Mouse (Mus musculus) limb, embryonic 11.5 days (tissue): ENCODE results near the gene Spem2. TPM values are rescaled to one million over a fixed set of nuclear protein-coding genes. Genes with fewer than 3 reads are reported as not detected.

Experiments
- ATAC-seq: fragments of 200-750 bp; cut with Nextera tagmentation; 2 replicates; pipeline ENCODE4 v1.8.0; 2017; ENCODE audit warnings: low read depth; ENCODE audit not compliant: insufficient number of reproducible peaks, low FRiP score, low TSS enrichment
- DNase-seq: peaks from one replicate; pipeline ENCODE4 v3.0.0-alpha.2; 2015; ENCODE audit warnings: low spot score
- H3K27ac ChIP-seq: fragments of 300-500 bp; sonication (generic); replicated peaks from 2 replicates; pipeline ENCODE4 v1.5.1; 2014; ENCODE audit warnings: low read depth, mild to moderate bottlenecking, low read length
- H3K27me3 ChIP-seq: fragments of 300-500 bp; sonication (generic); 2 replicates; pipeline ENCODE4 v1.6.1; 2014; ENCODE audit warnings: mild to moderate bottlenecking, low read length, mixed read lengths; ENCODE audit not compliant: control insufficient read depth, insufficient read depth
- H3K36me3 ChIP-seq: fragments of 300-500 bp; sonication (generic); 2 replicates; pipeline ENCODE4 v1.6.1; 2014; ENCODE audit warnings: mild to moderate bottlenecking, low read length, moderate library complexity, mixed read lengths; ENCODE audit not compliant: control insufficient read depth, insufficient read depth
- H3K4me1 ChIP-seq: fragments of 300-500 bp; sonication (generic); 2 replicates; pipeline ENCODE4 v1.6.1; 2014; ENCODE audit warnings: low read length, mixed read lengths; ENCODE audit not compliant: control insufficient read depth, insufficient read depth
- H3K4me2 ChIP-seq: fragments of 300-500 bp; sonication (generic); 2 replicates; pipeline ENCODE4 v1.6.1; 2014; ENCODE audit warnings: low read depth, mild to moderate bottlenecking, moderate library complexity; ENCODE audit not compliant: severe bottlenecking
- H3K4me3 ChIP-seq: fragments of 300-500 bp; sonication (generic); 2 replicates; pipeline ENCODE4 v1.5.1; 2014; ENCODE audit warnings: low read depth, low read length
- H3K9ac ChIP-seq: fragments of 300-500 bp; sonication (generic); 2 replicates; pipeline ENCODE4 v1.6.1; 2014; ENCODE audit warnings: mild to moderate bottlenecking, low read length
- H3K9me3 ChIP-seq: fragments of 300-500 bp; sonication (generic); 2 replicates; pipeline ENCODE4 v1.6.1; 2016; ENCODE audit warnings: low read length; ENCODE audit not compliant: control insufficient read depth
- WGBS: fragments of 180-500 bp; shearing (Covaris S2); extraction: QIAGEN DNeasy Blood & Tissue Kit; methylation state at CpG from one replicate; pipeline ENCODE4 v1.1.7; 2014; 5-methylcytosine and 5-hydroxymethylcytosine counted together
- polyA plus RNA-seq: library from polyadenylated mRNA; unstranded; fragments of >200 nt; fragmentation: Nextera tagmentation; extraction: Ambion mirVana; gene quantifications from 2 replicates; pipeline ENCODE4 v1.2.1, GENCODE M21; 2014

Gene Spem2
- polyA plus RNA-seq, 1 experiment from 2014 or later: not detected

DNA sequence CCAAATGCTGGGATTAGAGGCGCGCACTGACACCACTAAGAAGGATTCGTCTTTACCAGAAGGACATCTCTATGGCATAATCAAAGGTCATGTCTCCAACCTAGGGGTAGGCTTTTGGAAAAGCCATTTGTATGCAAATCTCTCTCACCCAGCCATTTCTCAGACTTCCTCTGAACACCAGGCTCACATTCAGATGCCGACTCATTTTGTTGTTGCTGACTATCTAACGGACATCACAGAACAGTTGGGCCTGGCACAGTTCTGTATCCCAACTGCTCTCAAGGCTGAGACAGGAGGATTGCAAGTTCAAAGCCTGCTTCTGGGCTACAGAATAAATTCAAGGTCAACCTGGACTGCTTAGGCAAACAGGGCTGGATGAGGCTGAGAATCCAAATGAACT is 31.0 kb downstream of the Spem2 start:
- Histone ChIP-seq H3K4me1 (no peaks in the 10 kb centered on the region), H3K4me3 (no peak overlapping the region), H3K9me3 (no peaks in the 10 kb centered on the region), H3K27ac (no peak overlapping the region), H3K36me3 (no peaks in the 10 kb centered on the region), H3K4me2 (no peak overlapping the region), H3K27me3 (no peaks in the 10 kb centered on the region), H3K9ac (no peak overlapping the region)
- ATAC-seq: no peak
- DNase-seq: no peak
- WGBS: 92% methylated on average over 5 of the region's 5 CpGs

- Histone ChIP-seq H3K27ac (no peak overlapping the region), H3K4me3 (no peak overlapping the region)
Measured at GRCm38 (mm10) chr11:69784793-69785272, 33.4 kb downstream of the Spem2 start.

GRCm38 (mm10) chr11:69781828-69782227 is 36.4 kb downstream of the Spem2 start:
- H3K4me3 ChIP-seq: no peak overlapping the region
- peaks cover 9% of the 10 kb centered on the region; the same call in 1 of the 2 replicates for H3K27me3 ChIP-seq
- H3K27ac ChIP-seq: no peak overlapping the region
- no peak overlapping the region for H3K4me2 ChIP-seq
- 25% methylated on average over 4 of the region's 4 CpGs for WGBS
- no peaks in the 10 kb centered on the region for H3K9me3 ChIP-seq
- no peak for ATAC-seq
- no peaks in the 10 kb centered on the region for H3K4me1 ChIP-seq
- no peak for DNase-seq
- H3K9ac ChIP-seq: no peak overlapping the region
- no peaks in the 10 kb centered on the region for H3K36me3 ChIP-seq

More at GRCm38 (mm10) chr11:69784793-69785272, 33.4 kb downstream of the Spem2 start:
- no peaks in the 10 kb centered on the region for H3K36me3 ChIP-seq
- H3K4me1 ChIP-seq: no peaks in the 10 kb centered on the region
- H3K9me3 ChIP-seq: no peaks in the 10 kb centered on the region
- DNase-seq (no peak), ATAC-seq (no peak)
- no peak overlapping the region for H3K4me2 ChIP-seq
- H3K9ac ChIP-seq: no peak overlapping the region
- WGBS: 37% methylated on average over 15 of the region's 15 CpGs
- no peaks in the 10 kb centered on the region for H3K27me3 ChIP-seq

GRCm38 (mm10) chr11:69778985-69779384 is 39.3 kb downstream of the Spem2 start:
- 33% methylated on average over 7 of the region's 7 CpGs for whole genome bisulfite sequencing
- peaks cover 9% of the 10 kb centered on the region; the same call in 1 of the 2 replicates for H3K27me3 ChIP-seq
- no peak overlapping the region; the same call in 1 of the 2 replicates for H3K4me3 ChIP-seq
- no peaks in the 10 kb centered on the region for H3K9me3 ChIP-seq
- DNase-seq: no peak
- ATAC-seq: no peak
- no peak overlapping the region for H3K27ac ChIP-seq
- H3K36me3 ChIP-seq: no peaks in the 10 kb centered on the region
- H3K4me1 ChIP-seq: no peaks in the 10 kb centered on the region
- H3K4me2 ChIP-seq: no peak overlapping the region
- H3K9ac ChIP-seq: no peak overlapping the region

GRCm38 (mm10) chr11:69778258-69778982 is 39.8 kb downstream of the Spem2 start:
- Histone ChIP-seq H3K36me3 (no peaks in the 10 kb centered on the region), H3K27ac (no peak overlapping the region), H3K4me2 (no peak overlapping the region), H3K9me3 (no peaks in the 10 kb centered on the region), H3K9ac (no peak overlapping the region), H3K4me1 (no peaks in the 10 kb centered on the region), H3K4me3 (no peak overlapping the region), H3K27me3 (peaks cover 9% of the 10 kb centered on the region; the same call in 1 of the 2 replicates)
- WGBS: 68% methylated on average over 23 of the region's 23 CpGs
- ATAC-seq: no peak
- DNase-seq: no peak

DNA sequence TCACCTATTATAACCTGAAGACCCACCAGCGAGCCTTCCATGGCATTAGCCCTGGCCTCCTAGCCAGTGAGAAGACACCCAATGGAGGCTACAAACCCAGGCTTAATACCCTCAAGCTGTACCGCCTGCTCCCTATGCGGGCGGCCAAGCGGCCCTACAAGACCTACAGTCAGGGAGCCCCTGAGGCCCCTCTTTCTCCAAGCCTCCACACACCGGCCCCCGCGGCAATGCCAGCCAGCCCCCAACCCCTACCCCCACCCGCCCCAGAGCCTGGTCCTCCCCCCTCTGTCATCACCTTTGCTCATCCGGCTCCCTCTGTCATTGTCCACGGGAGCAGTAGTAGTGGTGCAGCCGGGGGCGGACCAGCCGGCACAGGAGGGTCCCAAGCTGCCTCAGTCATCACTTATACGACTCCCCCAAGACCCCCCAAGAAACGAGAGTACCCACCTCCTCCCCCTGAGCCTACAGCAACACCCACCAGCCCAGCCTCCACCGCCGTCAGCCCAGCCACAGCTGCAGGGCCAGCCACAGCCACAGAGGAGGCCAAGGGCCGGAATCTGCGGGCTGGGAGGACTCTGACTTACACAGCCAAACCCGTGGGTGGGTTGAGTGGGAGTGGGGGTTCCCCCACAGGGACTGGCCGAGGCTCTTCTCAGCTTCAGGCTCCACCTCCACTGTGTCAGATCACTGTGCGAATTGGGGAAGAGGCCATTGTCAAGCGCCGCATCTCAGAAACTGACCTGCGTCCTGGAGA is 40.6 kb downstream of the Spem2 start:
- no peaks in the 10 kb centered on the region for H3K4me1 ChIP-seq
- H3K27me3 ChIP-seq: peaks cover 9% of the 10 kb centered on the region; the same call in 1 of the 2 replicates
- H3K9me3 ChIP-seq: no peaks in the 10 kb centered on the region
- no peak overlapping the region for H3K4me3 ChIP-seq
- no peak overlapping the region for H3K9ac ChIP-seq
- no peak overlapping the region for H3K4me2 ChIP-seq
- no peak for ATAC-seq
- H3K36me3 ChIP-seq: no peaks in the 10 kb centered on the region
- no peak for DNase-seq
- H3K27ac ChIP-seq: no peak overlapping the region
- 66% methylated on average over 26 of the region's 26 CpGs for whole genome bisulfite sequencing

DNA sequence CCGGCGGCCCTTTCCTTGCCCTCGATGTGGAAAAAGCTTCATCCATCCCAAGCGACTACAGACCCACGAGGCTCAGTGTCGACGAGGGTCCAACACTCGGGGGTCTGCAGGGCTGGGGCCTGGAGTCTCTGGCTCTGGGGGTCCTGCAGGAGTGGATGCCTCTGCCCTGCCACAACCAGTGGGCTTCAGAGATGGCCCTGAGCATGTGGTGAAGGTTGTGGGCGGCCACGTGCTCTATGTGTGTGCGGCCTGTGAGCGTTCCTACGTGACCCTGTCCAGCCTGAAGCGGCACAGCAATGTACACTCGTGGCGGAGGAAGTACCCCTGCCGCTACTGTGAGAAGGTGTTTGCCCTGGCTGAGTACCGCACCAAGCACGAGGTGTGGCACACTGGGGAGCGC is 41.8 kb downstream of the Spem2 start:
- no peak overlapping the region for H3K27ac ChIP-seq
- no peak overlapping the region for H3K4me3 ChIP-seq
- ATAC-seq (no peak), DNase-seq (no peak)
- WGBS: 78% methylated on average over 20 of the region's 20 CpGs
- no peaks in the 10 kb centered on the region for H3K9me3 ChIP-seq
- H3K4me2 ChIP-seq: no peak overlapping the region
- H3K36me3 ChIP-seq: no peaks in the 10 kb centered on the region
- H3K27me3 ChIP-seq: peaks cover 9% of the 10 kb centered on the region; the same call in 1 of the 2 replicates
- no peak overlapping the region for H3K9ac ChIP-seq
- no peaks in the 10 kb centered on the region for H3K4me1 ChIP-seq

DNA sequence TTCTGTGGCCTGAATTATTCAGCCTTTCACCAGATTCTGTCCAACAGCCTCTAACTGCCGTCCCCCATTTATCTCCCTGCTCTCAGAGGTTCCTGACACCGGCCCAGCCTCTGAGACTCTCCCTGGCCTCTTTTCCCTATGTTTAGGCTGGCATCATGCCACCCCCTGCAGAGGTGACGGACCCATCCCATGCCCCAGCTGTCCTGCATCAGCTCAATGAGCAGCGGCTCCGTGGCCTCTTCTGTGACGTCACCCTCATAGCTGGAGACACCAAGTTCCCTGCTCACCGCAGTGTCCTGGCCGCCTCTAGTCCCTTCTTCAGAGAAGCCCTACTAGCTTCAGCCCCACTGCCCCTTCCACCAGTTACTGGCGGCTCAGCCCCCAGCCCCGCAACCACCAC is 42.5 kb downstream of the Spem2 start:
- Histone ChIP-seq H3K36me3 (no peaks in the 10 kb centered on the region), H3K4me1 (no peaks in the 10 kb centered on the region), H3K27ac (no peak overlapping the region), H3K4me2 (no peak overlapping the region), H3K4me3 (no peak overlapping the region), H3K9me3 (no peaks in the 10 kb centered on the region), H3K9ac (no peak overlapping the region), H3K27me3 (peaks cover 9% of the 10 kb centered on the region; the same call in 1 of the 2 replicates)
- ATAC-seq (no peak), DNase-seq (no peak)
- 64% methylated on average over 10 of the region's 10 CpGs for WGBS
